Mouse (Mus musculus) intestine, embryonic 14.5 days (tissue): Measurements from ENCODE around the gene Rcan2. TPM values are rescaled to one million over a fixed set of nuclear protein-coding genes. Genes with fewer than 3 reads are reported as not detected.

ENCODE experiments used
- ATAC-seq: fragments of 200-750 bp; cut with Nextera tagmentation; replicated peaks from 2 replicates; pipeline ENCODE4 v1.8.0; 2017; ENCODE audit warnings: low read depth, moderate number of reproducible peaks, moderate TSS enrichment, moderate library complexity; ENCODE audit not compliant: low FRiP score, low TSS enrichment
- DNase-seq: peaks from one replicate; pipeline ENCODE4 v3.0.0-alpha.2; 2018; ENCODE audit warnings: low spot score
- H3K27ac ChIP-seq: fragments of 300-500 bp; sonication (generic); 2 replicates; pipeline ENCODE4 v1.5.1; 2014; ENCODE audit warnings: low read depth, mild to moderate bottlenecking, control low read depth
- H3K27me3 ChIP-seq: fragments of 300-500 bp; sonication (generic); replicated peaks from 2 replicates; pipeline ENCODE4 v1.6.1; 2014; ENCODE audit warnings: low read length, control low read depth; ENCODE audit not compliant: control insufficient read depth, insufficient read depth
- H3K36me3 ChIP-seq: fragments of 300-500 bp; sonication (generic); 2 replicates; pipeline ENCODE4 v1.6.1; 2014; ENCODE audit warnings: low read length, control low read depth; ENCODE audit not compliant: control insufficient read depth, insufficient read depth
- H3K4me1 ChIP-seq: fragments of 300-500 bp; sonication (generic); replicated peaks from 2 replicates; pipeline ENCODE4 v1.6.1; 2014; ENCODE audit warnings: low read length, control low read depth, mixed read lengths; ENCODE audit not compliant: control insufficient read depth, insufficient read depth
- H3K4me2 ChIP-seq: fragments of 300-500 bp; sonication (generic); 2 replicates; pipeline ENCODE4 v1.6.1; 2014; ENCODE audit warnings: low read length
- H3K4me3 ChIP-seq: fragments of 300-500 bp; sonication (generic); 2 replicates; pipeline ENCODE4 v1.5.1; 2014; ENCODE audit warnings: low read depth, low read length, control low read depth, mixed read lengths
- H3K9ac ChIP-seq: fragments of 300-500 bp; sonication (generic); 2 replicates; pipeline ENCODE4 v1.6.1; 2014; ENCODE audit warnings: mild to moderate bottlenecking, low read length
- H3K9me3 ChIP-seq: fragments of 300-500 bp; sonication (generic); 2 replicates; pipeline ENCODE4 v1.6.1; 2016; ENCODE audit warnings: low read length, control low read depth; ENCODE audit not compliant: control insufficient read depth
- WGBS: fragments of 180-500 bp; shearing (Covaris S2); extraction: QIAGEN DNeasy Blood & Tissue Kit; methylation state at CpG from one replicate; pipeline ENCODE4 v1.1.7; 2014; 5-methylcytosine and 5-hydroxymethylcytosine counted together
- polyA plus RNA-seq: library from polyadenylated mRNA; unstranded; fragments of >200 nt; fragmentation: Nextera tagmentation; extraction: Ambion mirVana; gene quantifications from 2 replicates; pipeline ENCODE4 v1.2.1, GENCODE M21; 2014

The Rcan2 gene
- polyA plus RNA-seq, 1 experiment from 2014 or later: 7.1 TPM

DNA sequence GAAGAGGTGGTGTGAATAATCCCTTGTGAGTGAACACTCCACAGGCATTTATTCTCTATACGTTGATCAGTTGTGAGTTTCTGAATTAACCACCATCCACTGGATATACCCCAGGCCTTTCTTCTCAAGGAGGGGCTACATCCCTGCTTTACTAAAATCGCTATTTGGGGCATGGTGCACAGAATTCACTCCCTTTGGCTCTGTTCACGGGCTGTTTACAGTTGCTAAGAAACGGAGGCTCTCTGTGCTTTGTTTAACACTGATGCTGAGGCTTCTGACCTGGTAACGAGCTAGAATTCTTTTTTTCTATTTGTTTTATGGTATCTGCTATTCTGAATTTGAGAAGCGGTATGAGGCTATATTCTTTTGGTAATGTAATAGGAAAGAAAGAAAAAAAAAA is 224.8 kb downstream of the Rcan2 start:
- Histone ChIP-seq H3K36me3 (no peaks in the 10 kb centered on the region), H3K27me3 (no peaks in the 10 kb centered on the region), H3K4me2 (no peak overlapping the region), H3K4me3 (no peak overlapping the region), H3K9ac (no peak overlapping the region), H3K4me1 (no peaks in the 10 kb centered on the region; the same call in 1 of the 2 replicates), H3K27ac (no peak overlapping the region), H3K9me3 (no peaks in the 10 kb centered on the region)
- no peak for ATAC-seq
- WGBS: 54% methylated on average over 6 of the region's 6 CpGs
- DNase-seq: no peak

DNA sequence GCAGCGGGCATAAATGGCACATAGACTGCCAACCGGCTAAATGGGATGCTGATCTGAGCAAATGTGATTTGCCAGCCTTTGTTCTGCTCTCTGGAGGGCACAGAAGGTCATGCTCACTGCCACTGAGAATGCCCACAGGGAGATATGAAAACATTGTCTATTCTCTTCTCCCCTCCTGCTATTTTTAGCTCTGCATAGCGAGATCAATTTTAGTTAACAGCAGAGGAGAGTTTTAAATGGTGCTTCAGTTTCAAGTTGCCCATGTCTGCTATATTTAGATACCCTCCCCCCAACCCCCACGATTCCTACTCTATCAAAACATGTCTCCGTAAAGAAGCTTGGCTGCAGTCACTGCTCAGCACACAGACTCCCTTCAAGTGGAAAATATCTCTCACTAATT is 225.2 kb downstream of the Rcan2 start:
- DNase-seq (no peak), ATAC-seq (no peak)
- H3K4me1 ChIP-seq: no peaks in the 10 kb centered on the region; the same call in 1 of the 2 replicates
- no peaks in the 10 kb centered on the region for H3K9me3 ChIP-seq
- H3K27me3 ChIP-seq: no peaks in the 10 kb centered on the region
- no peak overlapping the region for H3K9ac ChIP-seq
- no peak overlapping the region for H3K27ac ChIP-seq
- no peaks in the 10 kb centered on the region for H3K36me3 ChIP-seq
- H3K4me2 ChIP-seq: no peak overlapping the region
- H3K4me3 ChIP-seq: no peak overlapping the region
- 54% methylated on average over 5 of the region's 5 CpGs for WGBS

DNA sequence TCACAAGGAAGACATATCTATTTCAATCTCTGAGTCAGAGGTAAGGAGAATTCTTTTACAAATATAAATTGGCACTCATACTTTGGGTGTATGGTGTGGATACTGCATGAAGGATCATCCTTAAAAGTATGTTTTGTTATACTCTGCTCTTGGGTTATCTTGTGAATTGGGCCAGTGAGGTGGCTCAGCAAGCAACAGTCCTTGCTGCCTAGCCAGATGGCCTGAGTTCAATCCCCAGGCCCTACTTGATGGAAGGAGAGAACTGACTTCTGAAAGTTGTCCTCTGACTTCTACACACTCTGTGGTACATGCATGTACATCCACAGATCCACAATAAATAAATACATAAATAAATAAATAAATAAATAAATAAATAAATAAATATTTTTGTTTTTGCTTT is 225.6 kb downstream of the Rcan2 start:
- ATAC-seq: no peak
- Histone ChIP-seq H3K36me3 (no peaks in the 10 kb centered on the region), H3K9ac (no peak overlapping the region), H3K4me2 (no peak overlapping the region), H3K27ac (no peak overlapping the region), H3K9me3 (no peaks in the 10 kb centered on the region), H3K4me1 (no peaks in the 10 kb centered on the region; the same call in 1 of the 2 replicates), H3K27me3 (no peaks in the 10 kb centered on the region), H3K4me3 (no peak overlapping the region)
- DNase-seq: no peak

- H3K4me3 ChIP-seq: no peak overlapping the region
- WGBS: 82% methylated on average over 9 of the region's 9 CpGs
- no peaks in the 10 kb centered on the region; the same call in 1 of the 2 replicates for H3K4me1 ChIP-seq
- H3K9ac ChIP-seq: no peak overlapping the region
- no peaks in the 10 kb centered on the region for H3K9me3 ChIP-seq
- H3K36me3 ChIP-seq: no peaks in the 10 kb centered on the region
- no peak overlapping the region for H3K4me2 ChIP-seq
- no peak for ATAC-seq
- no peak overlapping the region for H3K27ac ChIP-seq
- no peak for DNase-seq
- no peaks in the 10 kb centered on the region for H3K27me3 ChIP-seq
Measured at GRCm38 (mm10) chr17:44027311-44027710, 226.2 kb downstream of the Rcan2 start.

DNA sequence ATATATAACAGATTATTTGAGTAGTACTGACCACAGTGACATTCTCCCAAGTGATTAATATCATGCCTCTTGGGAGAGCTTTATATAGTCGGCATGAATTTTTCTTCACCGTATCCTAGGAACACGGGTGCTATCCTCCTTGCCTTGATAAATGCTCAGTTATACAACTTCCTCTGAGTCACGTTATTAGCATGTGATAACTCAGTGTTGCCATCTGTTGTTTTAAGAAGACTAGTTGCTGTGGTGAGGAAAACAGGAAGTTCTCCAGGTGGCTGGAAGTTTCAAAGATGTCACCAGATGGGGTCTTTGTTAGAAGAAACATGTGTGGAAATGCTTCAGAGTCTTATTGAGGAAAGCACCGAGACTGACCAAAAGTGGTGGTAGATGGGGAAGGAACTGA is 228.5 kb downstream of the Rcan2 start:
- Histone ChIP-seq H3K36me3 (no peaks in the 10 kb centered on the region), H3K4me3 (no peak overlapping the region), H3K9ac (no peak overlapping the region), H3K4me1 (no peaks in the 10 kb centered on the region; the same call in 1 of the 2 replicates), H3K27me3 (no peaks in the 10 kb centered on the region), H3K9me3 (no peaks in the 10 kb centered on the region), H3K27ac (no peak overlapping the region), H3K4me2 (no peak overlapping the region)
- WGBS: 61% methylated on average over 5 of the region's 5 CpGs
- ATAC-seq: no peak
- no peak for DNase-seq

DNA sequence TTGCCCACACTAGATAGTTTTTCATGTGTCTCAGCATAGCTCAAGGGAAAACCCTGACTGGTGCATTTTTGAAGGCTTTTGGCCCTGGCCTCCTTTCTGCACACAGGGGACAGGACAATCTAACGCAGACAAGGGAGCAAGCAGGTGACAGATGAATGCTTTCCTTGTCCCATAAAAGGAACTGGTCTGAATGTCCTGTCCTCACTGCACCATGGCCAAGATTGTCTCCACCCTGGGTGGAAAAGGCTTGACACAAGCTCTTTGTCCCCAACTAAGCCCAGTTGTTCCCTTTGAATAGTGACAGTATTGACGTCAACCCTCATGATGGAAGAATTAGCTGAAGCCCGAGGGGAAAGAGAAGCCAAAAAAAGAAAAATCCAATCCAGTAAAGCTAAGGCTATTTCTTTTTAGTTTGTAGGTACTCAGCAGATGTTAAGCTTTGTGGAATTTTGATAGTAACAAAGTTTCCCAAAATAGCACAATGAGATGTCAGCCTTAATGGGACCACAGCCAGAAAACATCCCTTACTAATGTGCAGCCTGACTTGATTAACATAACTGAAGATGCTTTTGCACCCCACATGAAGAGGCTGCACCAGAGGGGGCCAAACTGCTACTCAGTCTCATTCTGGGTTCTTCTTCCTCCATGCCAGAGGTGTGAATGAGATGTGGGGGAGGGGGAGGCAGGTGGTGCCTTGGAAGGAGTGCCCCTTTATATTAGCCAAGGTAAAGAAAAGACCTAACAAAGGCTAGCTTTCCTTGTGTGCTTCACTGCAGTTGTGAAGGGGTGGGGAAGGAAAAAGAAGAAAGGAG is 229.8 kb downstream of the Rcan2 start:
- no peak for ATAC-seq
- H3K27ac ChIP-seq: no peak overlapping the region
- DNase-seq: no peak
- no peaks in the 10 kb centered on the region for H3K27me3 ChIP-seq
- no peaks in the 10 kb centered on the region for H3K36me3 ChIP-seq
- H3K4me2 ChIP-seq: no peak overlapping the region
- H3K4me1 ChIP-seq: no peaks in the 10 kb centered on the region; the same call in 1 of the 2 replicates
- no peak overlapping the region for H3K9ac ChIP-seq
- WGBS: 55% methylated on average over 3 of the region's 3 CpGs
- H3K9me3 ChIP-seq: no peaks in the 10 kb centered on the region
- H3K4me3 ChIP-seq: no peak overlapping the region

DNA sequence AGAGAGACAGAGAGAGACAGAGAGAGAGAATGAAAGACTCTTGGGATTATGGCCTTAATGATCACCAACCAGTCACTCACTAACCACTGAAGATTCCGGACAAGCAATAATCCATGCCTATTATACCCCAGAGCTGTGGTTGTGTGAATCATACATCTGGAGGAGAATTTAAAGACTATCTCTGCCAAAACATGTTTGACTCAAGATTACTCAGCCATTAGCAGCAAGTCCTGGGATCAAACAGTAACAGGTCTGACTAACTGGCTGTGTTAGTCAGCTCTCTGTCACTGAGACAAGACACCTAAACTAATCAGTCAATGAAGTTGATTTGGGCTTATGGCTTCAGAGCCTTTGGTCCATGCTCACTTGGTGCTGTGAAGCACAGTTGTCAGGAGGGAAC is 233.9 kb downstream of the Rcan2 start:
- H3K27me3 ChIP-seq: no peaks in the 10 kb centered on the region
- DNase-seq: no peak
- H3K36me3 ChIP-seq: no peaks in the 10 kb centered on the region
- H3K4me3 ChIP-seq: no peak overlapping the region
- no peak overlapping the region for H3K4me2 ChIP-seq
- no peak overlapping the region for H3K9ac ChIP-seq
- no peaks in the 10 kb centered on the region for H3K9me3 ChIP-seq
- no peak for ATAC-seq
- no peak overlapping the region for H3K27ac ChIP-seq
- no peaks in the 10 kb centered on the region for H3K4me1 ChIP-seq
- WGBS: 92% methylated on average over 1 of the region's 1 CpGs

- H3K27ac ChIP-seq: no peak overlapping the region
- no peak for ATAC-seq
- H3K9ac ChIP-seq: no peak overlapping the region
- no peaks in the 10 kb centered on the region for H3K36me3 ChIP-seq
- WGBS: 66% methylated on average over 9 of the region's 9 CpGs
- H3K4me1 ChIP-seq: no peaks in the 10 kb centered on the region
- H3K4me2 ChIP-seq: no peak overlapping the region
- no peak for DNase-seq
- no peaks in the 10 kb centered on the region for H3K27me3 ChIP-seq
- H3K4me3 ChIP-seq: no peak overlapping the region
- no peaks in the 10 kb centered on the region for H3K9me3 ChIP-seq
Measured at GRCm38 (mm10) chr17:44038656-44039055, 237.5 kb downstream of the Rcan2 start.

- DNase-seq (no peak), ATAC-seq (no peak; the same call in 1 of the 2 replicates)
- Histone ChIP-seq H3K4me3 (no peak overlapping the region), H3K4me2 (no peak overlapping the region), H3K27ac (no peak overlapping the region), H3K36me3 (no peaks in the 10 kb centered on the region), H3K9ac (no peak overlapping the region), H3K27me3 (no peaks in the 10 kb centered on the region), H3K4me1 (no peaks in the 10 kb centered on the region), H3K9me3 (no peaks in the 10 kb centered on the region)
- WGBS: 72% methylated on average over 2 of the region's 2 CpGs
Measured at GRCm38 (mm10) chr17:44040449-44040848, 239.3 kb downstream of the Rcan2 start.
